Mouse (Mus musculus) intestine, postnatal 0 days (tissue): ENCODE measurements around the gene Kcnj3. TPM values are rescaled to one million over a fixed set of nuclear protein-coding genes. Genes with fewer than 3 reads are reported as not detected.
"Not testable (repeated sequence)": the region's sequence is repeated elsewhere in the genome, so short reads cannot be mapped to it uniquely, and the experiment has no call there.

Experiments
- ATAC-seq: fragments of 200-750 bp; cut with Nextera tagmentation; 2 replicates; pipeline ENCODE4 v1.8.0; 2017; ENCODE audit warnings: mild to moderate bottlenecking, moderate TSS enrichment, moderate library complexity
- H3K27ac ChIP-seq: fragments of 300-500 bp; sonication (generic); 2 replicates; pipeline ENCODE4 v1.5.1; 2014; ENCODE audit warnings: mild to moderate bottlenecking, low read depth, low read length, moderate library complexity
- H3K27me3 ChIP-seq: fragments of 300-500 bp; sonication (generic); replicated peaks from 2 replicates; pipeline ENCODE4 v1.6.1; 2014; ENCODE audit warnings: low read length, mixed read lengths; ENCODE audit not compliant: control insufficient read depth, insufficient read depth
- H3K36me3 ChIP-seq: fragments of 300-500 bp; sonication (generic); 2 replicates; pipeline ENCODE4 v1.6.1; 2014; ENCODE audit warnings: mild to moderate bottlenecking, moderate library complexity; ENCODE audit not compliant: control insufficient read depth, insufficient read depth
- H3K4me1 ChIP-seq: fragments of 300-500 bp; sonication (generic); replicated peaks from 2 replicates; pipeline ENCODE4 v1.6.1; 2014; ENCODE audit warnings: antibody characterized with exemption, low read length, mixed read lengths; ENCODE audit not compliant: control insufficient read depth, insufficient read depth
- H3K4me2 ChIP-seq: fragments of 300-500 bp; sonication (generic); replicated peaks from 2 replicates; pipeline ENCODE4 v1.6.1; 2014; ENCODE audit warnings: low read depth, mild to moderate bottlenecking, moderate library complexity
- H3K4me3 ChIP-seq: fragments of 300-500 bp; sonication (generic); 2 replicates; pipeline ENCODE4 v1.5.1; 2014; ENCODE audit warnings: low read depth, low read length
- H3K9ac ChIP-seq: fragments of 300-500 bp; sonication (generic); 2 replicates; pipeline ENCODE4 v1.6.1; 2014; ENCODE audit warnings: mild to moderate bottlenecking, low read depth, low read length
- H3K9me3 ChIP-seq: fragments of 300-500 bp; sonication (generic); 2 replicates; pipeline ENCODE4 v1.6.1; 2016; ENCODE audit warnings: mixed run types; ENCODE audit not compliant: control insufficient read depth
- CTCF ChIP-seq: sonication (generic); IDR thresholded peaks from 2 replicates; pipeline ENCODE4 v1.5.1; 2016; ENCODE audit warnings: low read depth, mild to moderate bottlenecking, control low read depth, antibody characterized with exemption, moderate library complexity
- WGBS: fragments of 180-500 bp; shearing (Covaris S2); extraction: QIAGEN DNeasy Blood & Tissue Kit; methylation state at CpG from one replicate; pipeline ENCODE4 v1.1.7; 2014; 5-methylcytosine and 5-hydroxymethylcytosine counted together
- polyA plus RNA-seq: library from polyadenylated mRNA; unstranded; fragments of >200 nt; fragmentation: Nextera tagmentation; extraction: Ambion mirVana; gene quantifications from 2 replicates; pipeline ENCODE4 v1.2.1, GENCODE M21; 2015

The Kcnj3 gene
- polyA plus RNA-seq, 1 experiment from 2014 or later: 0.22 TPM

GRCm38 (mm10) chr2:55459195-55459594, 23.4 kb downstream of the Kcnj3 start:
- WGBS: 86% methylated on average over 2 of the region's 2 CpGs
- Histone ChIP-seq H3K36me3 (no peaks in the 10 kb centered on the region), H3K9me3 (no peaks in the 10 kb centered on the region), H3K27ac (no peak overlapping the region), H3K4me1 (no peaks in the 10 kb centered on the region), H3K4me2 (no peak overlapping the region), H3K27me3 (no peaks in the 10 kb centered on the region), H3K9ac (no peak overlapping the region), H3K4me3 (no peak overlapping the region)
- ATAC-seq: no peak
- no peak for TF ChIP-seq CTCF

GRCm38 (mm10) chr2:55469141-55469540, 33.4 kb downstream of the Kcnj3 start:
- no peaks in the 10 kb centered on the region for H3K9me3 ChIP-seq
- no peak overlapping the region for H3K9ac ChIP-seq
- no peak for TF ChIP-seq CTCF
- no peak overlapping the region for H3K27ac ChIP-seq
- no peak for ATAC-seq
- H3K4me1 ChIP-seq: no peaks in the 10 kb centered on the region
- 83% methylated on average over 2 of the region's 2 CpGs for WGBS
- H3K4me2 ChIP-seq: no peak overlapping the region
- no peaks in the 10 kb centered on the region for H3K36me3 ChIP-seq
- no peak overlapping the region for H3K4me3 ChIP-seq
- H3K27me3 ChIP-seq: no peaks in the 10 kb centered on the region

- no peak overlapping the region for H3K4me3 ChIP-seq
- no peak for ATAC-seq
- H3K4me2 ChIP-seq: no peak overlapping the region
- WGBS: 89% methylated on average over 2 of the region's 2 CpGs
- no peaks in the 10 kb centered on the region for H3K36me3 ChIP-seq
- no peak overlapping the region for H3K9ac ChIP-seq
- H3K27me3 ChIP-seq: no peaks in the 10 kb centered on the region
- H3K4me1 ChIP-seq: no peaks in the 10 kb centered on the region
- H3K9me3 ChIP-seq: no peaks in the 10 kb centered on the region
- TF ChIP-seq CTCF: no peak
- H3K27ac ChIP-seq: no peak overlapping the region
Observed at GRCm38 (mm10) chr2:55470006-55470405, 34.2 kb downstream of the Kcnj3 start.

- no peak overlapping the region for H3K9ac ChIP-seq
- no peak overlapping the region for H3K4me3 ChIP-seq
- no peaks in the 10 kb centered on the region for H3K27me3 ChIP-seq
- no peaks in the 10 kb centered on the region for H3K9me3 ChIP-seq
- H3K27ac ChIP-seq: no peak overlapping the region
- no peak for TF ChIP-seq CTCF
- 81% methylated on average over 4 of the region's 4 CpGs for WGBS
- H3K4me1 ChIP-seq: no peaks in the 10 kb centered on the region
- no peak overlapping the region for H3K4me2 ChIP-seq
- no peak for ATAC-seq
- H3K36me3 ChIP-seq: no peaks in the 10 kb centered on the region
Observed at GRCm38 (mm10) chr2:55479511-55479910, 43.7 kb downstream of the Kcnj3 start.

GRCm38 (mm10) chr2:55479933-55480601, 44.3 kb downstream of the Kcnj3 start:
- no peak for ATAC-seq
- TF ChIP-seq CTCF: no peak
- Histone ChIP-seq H3K27me3 (no peaks in the 10 kb centered on the region), H3K4me2 (no peak overlapping the region), H3K4me1 (no peaks in the 10 kb centered on the region), H3K4me3 (no peak overlapping the region), H3K9ac (no peak overlapping the region), H3K36me3 (no peaks in the 10 kb centered on the region), H3K27ac (no peak overlapping the region), H3K9me3 (no peaks in the 10 kb centered on the region)
- 81% methylated on average over 4 of the region's 4 CpGs for WGBS

- Histone ChIP-seq H3K9me3 (no peaks in the 10 kb centered on the region), H3K4me3 (no peak overlapping the region), H3K36me3 (no peaks in the 10 kb centered on the region), H3K9ac (no peak overlapping the region), H3K27me3 (no peaks in the 10 kb centered on the region), H3K27ac (no peak overlapping the region), H3K4me2 (no peak overlapping the region), H3K4me1 (no peaks in the 10 kb centered on the region)
- ATAC-seq: no peak
- no peak for TF ChIP-seq CTCF
Observed at GRCm38 (mm10) chr2:55480602-55480965, 44.8 kb downstream of the Kcnj3 start.

- H3K36me3 ChIP-seq, H3K9me3 ChIP-seq, ATAC-seq, H3K4me2 ChIP-seq, H3K4me3 ChIP-seq, H3K27ac ChIP-seq, H3K9ac ChIP-seq, H3K27me3 ChIP-seq, H3K4me1 ChIP-seq: not testable (repeated sequence)
- 53% methylated on average over 7 of the region's 7 CpGs for WGBS
Observed at GRCm38 (mm10) chr2:55485500-55486129, 49.8 kb downstream of the Kcnj3 start.
